Mouse (Mus musculus) brain, embryonic 14.5 days (tissue): ENCODE results near the gene Pim3. TPM values are rescaled to one million over a fixed set of nuclear protein-coding genes. Genes with fewer than 3 reads are reported as not detected.

ENCODE experiments used
- DNase-seq: peaks from one replicate; pipeline ENCODE4 v3.0.0-alpha.2; 2011; ENCODE audit warnings: low read depth
- CTCF ChIP-seq: fragments of 200-500 bp; IDR thresholded peaks from 2 replicates; pipeline ENCODE4 v1.5.1; 2012; ENCODE audit warnings: inconsistent platforms, mild to moderate bottlenecking, moderate library complexity, borderline replicate concordance; ENCODE audit not compliant: insufficient read depth, insufficient read length; ENCODE audit errors: extremely low read depth
- POLR2A ChIP-seq: fragments of 200-500 bp; IDR thresholded peaks from 2 replicates; pipeline ENCODE4 v1.6.1; 2012; ENCODE audit warnings: mild to moderate bottlenecking, inconsistent platforms, borderline replicate concordance; ENCODE audit not compliant: poor library complexity, insufficient read depth, insufficient read length, severe bottlenecking; ENCODE audit errors: extremely low read depth
- polyA plus RNA-seq: library from polyadenylated mRNA; depleted of rRNA; stranded (reverse); fragments of >200 nt; gene quantifications from 2 replicates; pipeline ENCODE4 v1.2.3, GENCODE M21; 2012

Pim3 gene
- polyA plus RNA-seq, 1 experiment, result 18.5 TPM

GRCm38 (mm10) chr15:88881253-88882044 lies 19.5 kb downstream of the Pim3 start:
- no peak for DNase-seq
- TF ChIP-seq POLR2A (no peak), CTCF (no peak)

GRCm38 (mm10) chr15:88882851-88883250 lies 20.9 kb downstream of the Pim3 start:
- DNase-seq, result no peak
- TF ChIP-seq POLR2A (no peak), CTCF (no peak)

DNA sequence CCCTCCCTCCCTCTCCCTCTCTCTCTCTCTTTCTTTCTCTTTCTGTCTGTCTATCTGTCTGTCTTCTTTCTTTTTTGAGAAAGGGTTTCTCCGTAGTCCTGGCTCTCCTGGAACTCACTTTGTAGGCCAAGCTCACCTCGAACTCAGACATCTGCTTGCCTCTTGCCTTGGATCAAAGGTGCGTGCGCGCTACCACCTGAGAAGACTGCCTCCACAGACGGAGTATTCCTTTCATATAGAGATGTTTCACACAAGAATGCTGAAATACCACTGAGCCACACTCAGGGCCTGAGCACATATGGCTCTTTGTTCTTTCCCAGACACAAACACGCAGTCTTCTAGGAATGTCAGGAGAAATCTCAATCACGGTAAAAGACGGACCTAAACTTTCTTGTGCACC lies 21.4 kb downstream of the Pim3 start:
- no peak for TF ChIP-seq POLR2A
- TF ChIP-seq CTCF, result no peak
- DNase-seq, result no peak

DNA sequence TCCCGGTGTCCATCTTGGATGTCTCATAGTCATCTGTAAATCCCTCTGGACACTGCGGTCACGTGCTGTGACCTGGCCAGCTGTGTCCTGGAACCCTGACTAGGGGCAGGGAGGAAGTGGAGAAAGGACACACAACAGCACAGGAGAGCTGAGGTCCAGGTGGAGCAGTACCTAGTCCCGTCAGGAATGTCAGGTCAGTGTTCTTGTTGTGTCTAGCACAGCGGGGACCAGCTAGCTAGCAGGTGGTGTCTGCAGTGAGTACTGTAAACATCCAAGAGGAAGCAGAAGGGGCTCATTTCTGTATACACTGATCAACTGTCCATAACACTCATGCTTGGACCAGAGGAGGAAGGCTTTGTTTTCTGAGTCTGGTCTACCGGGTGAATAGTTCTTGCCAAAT lies 23.4 kb downstream of the Pim3 start:
- no peak for DNase-seq
- TF ChIP-seq CTCF, result no peak

DNA sequence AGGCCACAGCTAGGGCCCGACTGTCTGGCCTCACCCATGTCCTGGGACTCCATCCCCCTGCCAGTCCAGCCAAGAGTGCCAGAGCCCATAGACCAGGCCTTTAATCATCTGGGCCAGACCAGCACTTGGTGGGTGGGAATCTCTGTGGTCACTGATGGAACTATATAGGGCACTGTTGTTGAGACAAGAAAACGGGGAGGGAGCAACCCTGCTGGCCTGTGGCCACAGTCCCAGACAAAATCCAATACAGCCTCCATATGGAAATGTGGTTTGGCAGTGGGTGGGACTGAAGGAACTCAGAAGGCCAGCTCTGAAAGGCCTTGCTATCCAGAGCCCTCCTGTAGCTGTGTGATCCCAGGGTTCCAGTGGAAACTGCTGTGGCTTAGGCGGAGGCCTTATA lies 27.0 kb downstream of the Pim3 start:
- TF ChIP-seq CTCF (no peak), POLR2A (no peak)
- DNase-seq, result no peak

GRCm38 (mm10) chr15:88889994-88890393 lies 28.0 kb downstream of the Pim3 start:
- no peak for TF ChIP-seq POLR2A
- no peak for TF ChIP-seq CTCF
- DNase-seq, result no peak

GRCm38 (mm10) chr15:88890751-88891675 lies 29.0 kb downstream of the Pim3 start:
- peak; percentile 90 for DNase-seq
- TF ChIP-seq POLR2A, result 0 out of 2 replicates have a peak, but pooled peaks have one; percentile 20
- TF ChIP-seq CTCF, result no peak

- TF ChIP-seq CTCF (no peak), POLR2A (no peak)
- no peak for DNase-seq
These were observed 29.7 kb downstream of the Pim3 start for GRCm38 (mm10) chr15:88891676-88892040.

DNA sequence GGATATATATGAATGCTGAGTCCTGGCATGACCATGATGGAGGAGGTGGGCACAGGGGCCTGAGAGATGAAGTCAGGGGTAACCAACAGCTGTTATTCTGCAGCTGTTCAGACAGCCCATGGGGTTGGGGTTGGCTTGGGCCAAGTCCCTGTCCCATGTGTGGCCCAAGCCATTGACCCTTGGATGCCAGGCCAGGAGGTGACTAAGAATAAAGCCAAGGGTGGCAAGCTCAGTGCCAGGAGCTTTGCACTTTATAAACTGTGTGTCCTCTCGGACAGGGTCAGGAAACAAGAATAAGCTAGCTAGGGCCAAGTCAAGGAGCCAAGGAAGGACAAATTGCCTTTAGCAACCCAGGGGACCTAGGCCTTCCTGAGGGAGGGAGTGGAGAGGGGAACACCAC lies 30.3 kb downstream of the Pim3 start:
- TF ChIP-seq CTCF (no peak), POLR2A (no peak)
- DNase-seq, result no peak

DNA sequence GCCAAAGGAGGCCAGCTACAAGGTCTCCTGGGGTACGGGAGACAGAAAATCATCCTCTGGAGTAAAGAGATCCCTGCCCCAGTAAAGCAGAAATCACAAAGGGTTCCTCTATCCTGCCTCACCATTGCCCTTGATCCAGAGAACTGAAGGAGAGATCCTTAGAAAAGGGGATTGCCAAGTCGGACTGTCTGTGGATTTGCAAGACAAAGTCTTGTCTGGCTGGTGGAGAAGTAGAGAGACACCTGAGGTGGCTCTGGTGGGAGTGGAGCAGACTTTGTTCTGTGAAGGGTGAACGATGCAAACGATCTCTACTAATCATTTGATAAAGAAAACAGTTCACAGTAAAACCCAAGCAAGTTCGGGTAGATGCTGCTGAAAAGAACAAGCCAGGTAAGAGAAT lies 30.9 kb downstream of the Pim3 start:
- TF ChIP-seq CTCF, result no peak
- no peak for TF ChIP-seq POLR2A
- DNase-seq, result no peak

DNA sequence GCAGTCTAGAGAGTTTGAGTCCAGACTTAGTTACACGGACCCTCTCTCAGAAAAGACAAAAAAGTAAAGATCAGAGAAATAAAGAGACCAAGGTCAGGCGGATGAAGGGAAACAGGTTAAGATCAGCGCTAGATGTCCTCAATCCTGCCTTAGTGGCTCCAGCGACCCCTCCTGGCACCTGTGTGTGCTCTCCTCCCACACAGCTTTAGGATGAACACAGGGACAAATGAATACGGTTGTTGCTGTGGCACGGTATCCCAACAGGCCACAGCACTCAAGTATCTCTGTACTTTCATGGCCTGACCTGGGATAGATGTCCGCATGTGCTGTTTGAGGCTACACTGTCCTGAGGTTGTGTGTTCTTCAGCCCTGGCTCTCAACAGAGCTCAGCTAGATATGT lies 33.1 kb downstream of the Pim3 start:
- no peak for TF ChIP-seq POLR2A
- TF ChIP-seq CTCF, result no peak
- DNase-seq, result no peak
